Mouse (Mus musculus) urinary bladder, postnatal 36 days (tissue): ENCODE data around the gene Sytl3.

Experiments
- DNase-seq, 2 experiments: peaks; one replicate each; pipeline ENCODE4 v3.0.0; 2022; ENCODE audit warnings: low spot score in 2 of 2, mixed read lengths in 1 of 2

Sytl3 gene

DNA sequence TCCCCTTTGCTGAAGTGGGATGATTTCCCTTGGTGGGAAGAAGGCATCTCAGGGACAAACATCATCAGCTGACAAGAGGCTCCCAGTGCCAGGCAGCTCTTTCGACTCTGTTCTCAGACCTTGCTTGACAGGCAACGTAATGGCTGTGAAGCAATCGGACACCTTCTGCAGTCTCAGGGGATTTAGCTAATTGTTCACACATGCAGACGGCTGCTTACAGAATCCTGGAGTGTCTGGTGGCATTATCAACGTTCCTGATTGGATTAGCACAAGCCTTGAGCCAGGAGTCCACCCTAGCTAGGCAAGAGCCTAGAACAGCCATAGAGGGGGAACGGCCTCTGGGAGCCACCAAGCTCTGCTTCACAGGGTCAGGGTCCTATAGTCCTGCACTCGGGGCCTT lies 93.5 kb downstream of the Sytl3 start:
- no peak for DNase-seq

- DNase-seq, result no peak
These were observed 96.3 kb downstream of the Sytl3 start for GRCm38 (mm10) chr17:6755176-6755575.

DNA sequence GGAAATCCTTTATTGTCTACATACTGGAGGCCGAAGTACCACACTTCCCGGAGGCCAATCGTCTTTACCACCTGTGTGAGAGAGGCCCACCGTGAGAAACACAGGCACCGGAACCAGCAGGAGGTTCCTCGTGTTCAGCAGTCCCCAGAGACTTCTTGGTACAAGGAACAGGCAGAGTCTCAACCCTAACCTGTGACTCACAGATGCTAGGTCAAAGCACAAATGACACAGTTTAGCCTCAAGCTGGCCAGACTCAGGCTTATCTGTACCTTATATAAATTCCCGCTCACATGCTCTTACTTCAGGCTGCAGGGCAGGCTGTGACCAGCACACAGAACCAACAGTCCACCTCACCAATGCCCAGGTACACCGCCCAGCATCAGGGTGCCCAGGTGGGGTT lies 97.0 kb downstream of the Sytl3 start:
- DNase-seq, result no peak

DNA sequence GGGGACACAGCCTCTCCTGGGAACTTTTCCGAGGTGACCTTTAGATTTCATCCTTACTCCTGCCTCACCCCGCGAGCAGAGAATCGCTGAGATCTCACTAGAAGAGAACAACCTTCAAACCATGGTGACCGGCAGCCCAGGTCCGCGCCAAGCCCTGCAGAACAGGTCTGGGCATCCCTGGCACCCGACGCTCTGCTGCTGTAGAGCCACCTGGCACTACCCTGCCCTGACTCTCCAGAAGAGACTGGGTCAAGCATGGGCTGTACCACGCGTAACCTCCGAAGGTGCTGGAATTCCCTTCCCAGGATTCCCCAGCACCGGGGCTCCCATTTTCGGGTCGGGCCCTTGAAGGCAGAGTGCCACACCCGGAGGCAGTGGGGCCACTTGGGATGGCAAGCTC lies 99.0 kb downstream of the Sytl3 start:
- DNase-seq, result peak; percentile 55

DNA sequence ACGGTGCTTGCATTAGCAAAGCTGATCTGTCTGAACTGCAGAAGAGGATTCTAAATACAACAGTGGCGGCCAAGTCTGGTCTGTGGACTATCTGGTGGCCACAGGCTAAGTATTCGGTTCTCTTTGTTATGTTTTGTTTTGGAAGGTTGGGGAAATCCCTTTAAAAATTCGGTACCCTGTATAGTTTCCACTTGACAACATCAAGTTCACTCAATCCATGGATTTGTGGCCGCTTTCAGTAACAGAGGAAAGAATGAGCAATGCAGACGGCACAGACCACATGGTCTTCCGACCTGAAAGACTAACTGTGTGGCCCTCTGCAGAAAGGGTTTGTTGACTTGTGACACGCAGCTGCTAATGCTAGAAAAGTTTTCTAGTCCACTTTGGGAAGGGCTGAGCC lies 100.0 kb downstream of the Sytl3 start:
- no peak for DNase-seq

GRCm38 (mm10) chr17:6759717-6760292 lies 100.9 kb downstream of the Sytl3 start:
- DNase-seq, result no peak

GRCm38 (mm10) chr17:6763513-6764226 lies 104.8 kb downstream of the Sytl3 start:
- no peak for DNase-seq

DNA sequence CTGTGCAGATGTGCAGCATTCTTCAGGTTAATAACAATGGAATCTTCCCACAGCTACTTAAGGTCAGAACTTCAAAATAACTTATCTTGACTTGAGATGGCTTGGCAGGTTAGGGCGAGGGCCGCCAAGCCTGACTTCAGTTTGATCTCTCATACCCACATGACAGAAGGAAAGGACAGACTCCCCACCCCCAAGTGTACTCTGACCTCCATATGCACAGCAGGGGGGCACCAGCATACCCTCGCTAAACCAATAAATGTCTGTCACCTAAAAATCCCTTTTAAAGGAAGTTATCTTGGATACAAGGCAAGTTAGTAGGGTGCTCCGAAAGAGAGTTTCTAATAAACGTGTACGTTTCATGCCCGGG lies 105.3 kb downstream of the Sytl3 start:
- DNase-seq, result no peak

DNA sequence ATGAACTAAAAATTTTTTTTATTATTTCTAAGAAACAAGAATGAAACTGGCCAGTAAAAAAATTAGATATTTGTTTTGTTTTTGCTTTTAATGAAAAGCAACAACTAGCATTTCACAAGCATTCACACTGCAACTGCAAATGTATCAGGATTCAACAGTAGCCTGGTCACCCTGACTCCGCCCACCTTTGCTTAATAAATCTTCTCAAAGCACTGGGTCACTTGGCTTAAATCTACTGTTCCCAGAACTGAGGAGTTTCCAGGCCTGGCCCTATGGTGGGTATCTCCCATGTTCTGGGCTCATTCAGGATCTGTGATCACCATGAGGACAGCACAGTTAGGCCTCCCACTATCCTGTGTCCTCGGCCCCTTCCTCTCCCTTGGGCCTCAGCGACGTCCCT lies 105.8 kb downstream of the Sytl3 start:
- DNase-seq, result no peak

DNA sequence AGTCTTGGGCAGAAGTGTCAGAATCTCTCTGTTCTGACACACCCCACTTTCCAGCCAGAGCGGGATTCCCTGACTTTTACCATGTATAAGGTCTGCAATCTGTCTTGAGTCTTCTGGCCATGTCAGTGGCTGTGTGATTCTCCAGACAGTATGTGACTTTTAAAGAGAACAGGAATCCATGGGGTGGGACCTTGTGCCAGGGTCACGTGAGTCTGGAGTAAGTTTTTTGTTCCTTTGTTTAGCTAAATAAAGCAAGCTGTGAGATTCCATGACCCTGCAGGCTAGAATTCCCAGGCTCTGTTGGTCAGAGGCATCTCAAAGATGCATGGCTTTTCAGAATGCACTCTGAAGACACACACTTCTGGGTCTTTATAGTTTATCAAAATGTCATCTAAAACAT lies 107.0 kb downstream of the Sytl3 start:
- no peak for DNase-seq

DNA sequence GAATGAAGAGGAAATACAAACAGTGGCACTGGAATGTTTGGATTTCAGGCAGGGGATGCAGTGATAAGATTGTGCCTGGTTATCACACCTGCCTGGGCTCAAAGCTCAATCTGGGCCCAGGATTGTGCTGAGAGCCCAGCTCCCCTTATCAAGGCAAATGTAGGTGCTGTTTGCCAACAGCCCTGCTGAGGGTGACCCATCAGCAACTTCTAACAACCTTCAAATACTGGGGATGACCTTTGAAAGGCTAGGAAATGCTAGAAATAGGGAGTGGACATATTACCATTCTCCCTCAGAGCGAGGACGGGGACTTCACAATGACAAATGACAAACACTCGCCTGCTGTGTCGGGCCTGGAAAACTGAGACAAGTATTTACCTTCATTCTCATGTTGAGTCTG lies 107.9 kb downstream of the Sytl3 start:
- DNase-seq, result no peak

DNA sequence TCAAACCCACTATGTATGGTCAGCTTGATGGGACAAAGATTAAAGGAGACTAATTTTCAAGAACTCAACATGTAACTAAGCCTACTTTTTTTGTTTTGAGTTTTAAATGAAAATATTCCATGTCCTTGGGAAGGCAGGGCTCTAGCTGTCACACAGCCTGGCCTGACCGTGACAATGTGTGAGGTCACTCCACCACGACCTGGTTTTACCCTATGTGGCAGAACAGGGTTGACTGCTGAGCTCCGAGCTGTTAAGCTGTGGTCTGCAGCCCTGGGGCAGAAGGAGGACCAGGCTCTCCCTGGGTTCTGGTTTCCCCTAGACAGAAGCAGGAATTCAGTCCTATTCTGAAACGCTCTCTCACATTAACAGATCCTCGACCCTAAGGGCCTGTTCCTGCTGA lies 108.9 kb downstream of the Sytl3 start:
- DNase-seq, result no peak

DNA sequence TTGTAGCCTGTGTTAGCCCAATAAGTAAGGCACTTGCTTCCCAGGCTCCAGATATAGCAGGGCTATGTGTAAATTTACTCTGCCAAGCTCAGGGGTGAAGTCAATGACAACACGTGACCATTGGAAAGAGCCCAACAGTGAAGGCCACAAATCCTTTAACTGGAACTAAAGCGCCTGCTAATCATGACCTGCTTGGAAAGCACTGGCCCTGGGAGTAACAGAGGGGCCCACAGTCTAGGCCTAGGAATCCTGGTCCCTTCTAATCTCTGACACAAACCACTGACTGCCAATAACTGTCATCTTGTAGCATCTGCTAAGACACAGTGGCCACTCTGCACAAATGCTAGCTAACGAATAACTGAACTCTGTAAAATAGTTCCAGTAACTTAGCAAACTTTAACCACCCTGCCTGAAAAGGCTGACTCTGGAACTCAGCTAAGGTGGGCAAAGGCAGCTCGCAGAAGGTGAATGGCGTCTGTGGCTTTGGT lies 109.5 kb downstream of the Sytl3 start:
- no peak for DNase-seq

DNA sequence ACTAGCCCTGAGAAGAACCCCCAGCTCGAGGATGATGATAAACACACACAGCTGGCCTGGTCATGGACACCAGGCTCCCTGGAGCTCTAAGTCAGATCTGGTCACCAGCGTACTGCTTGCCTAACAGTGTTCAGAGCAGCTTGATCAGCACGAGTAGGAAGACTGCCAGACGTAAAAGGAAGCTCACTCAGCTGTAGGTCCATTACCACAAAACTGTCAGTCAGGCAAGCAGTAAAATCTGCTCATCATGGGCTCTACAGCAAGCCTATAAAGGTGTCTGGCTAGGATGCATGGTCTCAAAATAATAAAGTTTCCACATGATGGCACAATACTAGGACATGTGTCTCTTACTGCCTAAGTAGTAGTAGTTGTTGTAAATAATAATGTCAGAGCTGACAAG lies 110.7 kb downstream of the Sytl3 start:
- DNase-seq, result no peak

DNA sequence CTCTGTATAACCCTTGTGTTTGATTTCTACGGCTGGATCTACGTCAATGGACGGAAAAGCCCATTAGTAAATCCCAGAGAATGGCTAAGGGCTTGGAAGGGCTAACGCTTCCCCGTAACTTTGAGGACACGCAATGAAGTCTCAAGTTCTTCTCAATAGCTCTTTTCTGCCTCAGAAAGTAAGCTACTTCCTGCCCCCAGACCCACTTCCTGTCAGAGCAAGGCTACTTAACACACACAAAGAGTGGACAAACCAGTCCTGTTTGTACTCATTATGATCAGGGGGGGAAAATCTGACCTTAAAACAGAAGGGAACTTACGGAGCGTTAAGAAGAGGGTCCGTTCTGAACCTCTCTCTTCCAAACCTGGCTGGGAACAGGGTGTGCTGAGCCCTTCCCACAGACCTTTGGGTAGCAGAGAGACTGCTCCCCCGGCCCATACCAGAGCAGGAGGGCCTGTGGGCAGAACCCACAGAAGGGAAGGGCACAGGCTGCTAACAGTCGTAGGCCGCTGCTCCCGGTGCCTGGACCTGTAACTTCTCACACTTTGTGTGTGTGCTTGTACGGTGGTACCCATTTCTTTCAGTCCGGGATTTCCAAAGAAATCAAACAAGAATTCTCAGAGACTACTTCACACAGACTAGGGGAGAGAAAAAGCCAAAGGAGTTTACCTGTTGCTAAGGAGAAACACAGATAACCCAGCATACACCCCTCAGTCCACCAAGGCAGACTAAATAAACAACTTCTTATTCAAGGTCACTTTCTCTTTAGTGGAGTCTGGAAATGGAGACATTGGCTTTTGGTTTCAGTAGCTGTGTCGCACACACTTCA lies 113.0 kb downstream of the Sytl3 start:
- no peak for DNase-seq

DNA sequence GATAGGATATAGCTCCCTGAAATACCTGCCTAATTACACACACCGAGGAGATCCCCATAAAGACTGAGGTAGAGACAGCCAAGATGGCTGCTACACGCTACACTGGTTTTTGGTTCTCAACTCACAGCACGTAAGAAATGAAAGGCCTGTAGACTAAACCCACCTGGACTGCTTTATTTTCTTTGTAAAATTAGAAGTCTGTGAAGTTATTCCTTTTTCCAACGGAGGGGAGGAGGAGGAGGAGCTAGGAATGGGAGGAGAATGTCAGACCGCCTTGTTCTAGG lies 113.5 kb downstream of the Sytl3 start:
- DNase-seq, result no peak

DNA sequence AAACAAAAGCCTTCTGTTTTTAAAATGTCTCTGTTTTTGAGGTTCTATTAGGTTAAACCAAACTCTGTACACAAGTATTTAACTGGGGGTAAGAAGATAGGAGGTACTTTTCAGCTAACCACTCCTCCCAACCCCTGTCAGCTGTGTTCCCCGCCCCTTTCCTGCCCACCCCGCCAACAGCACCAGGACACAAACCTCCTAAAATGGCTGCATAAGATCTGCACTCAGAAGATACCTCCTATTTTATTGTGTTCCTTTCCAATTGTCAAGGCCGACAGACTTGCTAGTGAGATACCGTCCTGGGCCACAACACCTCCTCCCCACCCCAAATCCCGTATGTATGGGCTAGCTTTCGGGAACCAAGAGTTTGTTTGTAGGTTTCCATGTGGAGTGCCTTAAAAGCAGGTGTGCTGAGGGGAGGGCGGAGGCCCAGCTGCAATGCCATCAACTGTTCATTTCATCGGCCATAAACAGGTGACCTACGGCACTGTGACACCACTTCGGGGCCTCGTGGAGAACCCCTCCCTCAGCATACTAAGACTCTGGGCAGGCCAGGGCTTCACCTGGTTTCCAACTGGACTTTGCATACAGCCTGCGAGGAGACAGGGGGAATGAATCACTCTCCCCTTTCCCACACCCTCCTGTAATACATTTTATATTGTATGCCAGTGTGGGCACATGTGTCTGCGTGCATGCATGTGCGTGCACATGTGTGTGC lies 114.5 kb downstream of the Sytl3 start:
- no peak for DNase-seq

GRCm38 (mm10) chr17:6775221-6775620 lies 116.3 kb downstream of the Sytl3 start:
- DNase-seq, result no peak

GRCm38 (mm10) chr17:6775671-6776070 lies 116.8 kb downstream of the Sytl3 start:
- no peak for DNase-seq

- no peak for DNase-seq
These were observed 117.2 kb downstream of the Sytl3 start for GRCm38 (mm10) chr17:6776123-6776522.

- DNase-seq, result no peak
These were observed 117.7 kb downstream of the Sytl3 start for GRCm38 (mm10) chr17:6776576-6776975.

DNA sequence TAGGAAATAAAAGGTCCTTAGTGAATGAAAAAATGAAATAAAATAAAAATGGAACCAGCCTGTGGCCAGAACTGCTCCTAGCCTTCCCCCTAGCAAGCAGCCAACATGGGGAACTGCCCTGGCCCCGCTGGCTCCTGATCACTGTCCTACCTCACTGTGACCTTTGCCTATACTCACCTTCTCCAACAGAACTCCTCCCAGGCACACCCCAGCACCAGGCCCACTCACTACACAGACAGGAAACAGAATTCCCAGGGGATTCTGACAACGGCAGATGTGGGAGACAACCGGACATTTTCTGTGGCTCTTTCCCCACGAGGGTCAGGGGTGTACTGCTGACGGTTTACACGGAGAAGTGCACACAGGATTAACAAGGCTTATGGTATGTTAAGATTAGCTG lies 118.2 kb downstream of the Sytl3 start:
- DNase-seq, result no peak
